Mouse (Mus musculus): ENCODE measurements around the gene Gsto1.
A peak's percentile ranks its signal among the peaks of the same experiment; 100 is the strongest.
"Not testable (repeated sequence)": the region's sequence is repeated elsewhere in the genome, so short reads cannot be mapped to it uniquely, and the experiment has no call there.

Gene Gsto1

GRCm38 (mm10) chr19:47854796-47855783 lies at the start of gene Gsto1:
Gene Gsto1, plus strand, starts transcription at chr19:47854970.
- DNase-seq (ENCODE audit: low spot score in 2 of 2): peak; percentile 92 to 93

DNA sequence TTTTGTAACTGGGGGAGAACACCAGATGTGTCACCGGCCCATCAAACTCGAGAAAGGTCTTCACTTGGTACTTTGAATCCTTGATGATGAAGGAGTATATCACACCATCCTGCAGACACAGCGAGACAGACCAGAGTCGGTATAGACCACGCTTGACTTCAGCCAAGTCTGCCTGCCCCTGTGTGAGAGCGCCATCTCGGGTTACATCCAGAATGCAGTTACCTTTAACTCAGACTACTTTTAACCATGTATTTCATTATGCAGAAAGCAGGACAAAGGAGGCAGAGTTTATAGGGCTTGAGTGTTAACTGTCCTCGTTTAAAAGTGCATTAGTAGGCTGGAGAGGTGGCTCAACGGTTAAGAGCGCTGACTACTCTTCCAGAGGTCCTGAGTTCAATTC lies 42.7 kb upstream of the Gsto1 start:
- DNase-seq (ENCODE audit: low spot score in 2 of 2): no peak

DNA sequence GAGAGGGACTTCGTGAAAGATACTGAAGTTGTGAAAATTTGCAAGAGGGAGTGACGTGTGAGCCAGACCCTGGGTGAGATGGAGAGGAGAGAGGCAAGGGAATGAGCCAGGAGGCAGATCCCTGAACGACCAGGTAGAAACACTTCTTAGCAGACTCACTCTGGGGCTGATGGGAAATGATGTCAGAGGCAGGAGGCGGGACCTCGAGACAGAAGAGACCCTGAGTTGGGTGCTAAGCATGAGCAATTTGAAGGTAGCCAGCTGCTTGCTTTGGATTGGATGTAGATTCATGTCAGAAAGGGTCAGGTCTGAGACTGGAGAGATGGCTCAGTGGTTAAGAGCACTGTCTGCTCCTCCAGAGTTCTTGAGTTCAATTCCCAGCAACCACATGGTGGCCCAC lies 40.0 kb upstream of the Gsto1 start:
- no peak for DNase-seq (ENCODE audit: low spot score in 2 of 2)

DNA sequence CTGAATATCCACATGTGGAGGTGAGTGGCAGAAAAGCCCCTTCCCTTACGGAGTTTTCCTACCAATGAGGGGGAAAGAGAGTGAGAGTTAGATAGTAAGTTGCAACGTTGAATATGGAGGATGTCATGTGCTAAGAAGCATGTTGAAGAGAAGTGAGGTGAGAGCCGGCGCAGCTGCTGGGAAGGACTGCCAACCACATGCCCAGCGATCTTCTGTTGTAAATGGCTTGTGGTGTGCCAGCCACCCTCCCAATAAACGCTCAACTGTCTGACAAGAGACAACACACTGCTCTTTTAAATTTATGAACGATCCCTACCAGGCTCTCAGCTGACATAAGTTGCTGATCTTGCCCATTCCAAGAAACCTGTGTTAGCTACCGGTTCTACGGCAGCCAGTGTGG lies 37.1 kb upstream of the Gsto1 start:
- DNase-seq (ENCODE audit: low spot score in 2 of 2): no peak

- DNase-seq (ENCODE audit: low spot score in 2 of 2): peak; percentile 69 to 75
Measured at GRCm38 (mm10) chr19:47820832-47821493, 33.8 kb upstream of the Gsto1 start.

DNA sequence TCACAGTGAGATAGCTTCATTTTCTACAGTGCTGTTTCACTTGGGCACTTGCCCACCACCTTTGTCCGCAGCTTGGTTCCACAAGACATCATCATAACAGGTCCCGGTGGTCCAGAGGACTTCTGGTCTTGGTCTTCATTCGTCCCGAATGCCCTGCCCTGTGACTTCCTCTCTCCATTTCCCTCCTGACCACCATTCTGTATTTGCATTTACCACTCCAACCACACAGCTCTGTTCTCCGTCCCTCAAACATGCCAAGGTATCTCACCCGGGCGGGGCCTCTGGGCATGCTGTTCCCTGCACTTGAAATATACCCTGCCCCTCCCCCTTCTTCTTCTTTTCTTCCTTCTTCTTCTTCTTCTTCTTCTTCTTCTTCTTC lies 33.3 kb upstream of the Gsto1 start:
- DNase-seq (ENCODE audit: low spot score in 2 of 2): no peak

GRCm38 (mm10) chr19:47822143-47822796 lies 32.5 kb upstream of the Gsto1 start:
- peak in 1 of 2 experiments; percentile 44 for DNase-seq (ENCODE audit: low spot score in 2 of 2)

- peak in 1 of 2 experiments; percentile 23 for DNase-seq (ENCODE audit: low spot score in 2 of 2)
Measured at GRCm38 (mm10) chr19:47824026-47824425, 30.7 kb upstream of the Gsto1 start.

- DNase-seq (ENCODE audit: low spot score in 2 of 2): no peak
Measured at GRCm38 (mm10) chr19:47829913-47830450, 24.8 kb upstream of the Gsto1 start.

DNA sequence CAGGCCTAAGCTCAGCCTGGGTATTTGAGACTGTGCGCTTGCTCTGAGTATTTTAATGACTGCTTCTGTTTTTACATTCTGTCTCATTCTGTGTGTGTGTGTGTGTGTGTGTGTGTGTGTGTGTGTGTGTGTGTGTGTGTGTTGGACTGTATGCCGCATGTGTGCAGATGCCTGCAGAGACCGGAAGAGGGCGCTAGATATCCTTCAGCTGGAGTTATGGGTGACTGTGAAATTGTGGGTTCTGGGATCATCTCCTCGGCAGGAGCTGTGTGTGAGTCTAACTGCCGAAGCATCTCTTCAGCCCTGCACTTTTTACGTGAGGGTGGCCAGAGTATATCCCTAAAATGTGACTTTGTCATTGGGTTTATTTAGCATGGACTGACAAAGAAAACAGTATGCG lies 23.7 kb upstream of the Gsto1 start:
- no peak for DNase-seq (ENCODE audit: low spot score in 2 of 2)

DNA sequence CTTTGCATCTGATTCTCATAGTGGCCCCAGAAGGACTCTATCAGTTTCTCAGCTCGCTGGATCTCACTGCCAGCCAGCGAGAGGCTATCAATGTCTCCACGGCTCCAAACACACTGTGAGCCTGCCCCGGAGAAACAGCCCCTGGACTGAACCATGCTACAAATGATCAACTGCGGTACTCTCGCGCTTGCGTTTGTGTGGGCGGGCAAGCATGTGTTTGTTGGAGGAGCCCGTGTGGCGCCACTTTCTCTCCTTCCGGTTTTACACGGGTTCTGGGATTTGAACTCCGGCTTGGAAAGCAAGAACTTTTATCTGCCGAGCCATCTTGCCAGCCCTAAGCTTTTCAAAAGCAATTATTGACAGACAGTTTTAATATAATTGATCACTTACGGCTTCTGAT lies 22.5 kb upstream of the Gsto1 start:
- no peak for DNase-seq (ENCODE audit: low spot score in 2 of 2)

DNA sequence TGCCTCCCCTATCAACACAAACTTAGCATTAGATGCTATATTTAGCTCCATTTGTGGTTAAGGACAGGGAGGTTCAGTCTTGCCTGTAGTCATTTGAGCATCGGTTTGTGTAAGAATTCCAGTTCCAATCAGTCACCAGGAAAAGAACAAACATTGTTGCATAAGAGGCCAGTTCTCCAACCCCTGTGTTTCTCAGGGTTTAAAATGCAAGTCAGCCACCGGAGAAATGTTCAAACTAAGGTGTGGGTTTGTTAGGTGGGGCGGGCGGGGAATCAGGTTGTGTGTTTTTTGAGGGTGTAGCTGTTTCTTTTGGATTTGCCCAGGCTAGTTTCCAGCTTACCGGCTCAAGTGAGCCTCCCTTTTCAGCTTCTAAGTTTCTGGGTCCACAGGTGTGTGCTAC lies 20.2 kb upstream of the Gsto1 start:
- peak in 1 of 2 experiments; percentile 51 for DNase-seq (ENCODE audit: low spot score in 2 of 2)

DNA sequence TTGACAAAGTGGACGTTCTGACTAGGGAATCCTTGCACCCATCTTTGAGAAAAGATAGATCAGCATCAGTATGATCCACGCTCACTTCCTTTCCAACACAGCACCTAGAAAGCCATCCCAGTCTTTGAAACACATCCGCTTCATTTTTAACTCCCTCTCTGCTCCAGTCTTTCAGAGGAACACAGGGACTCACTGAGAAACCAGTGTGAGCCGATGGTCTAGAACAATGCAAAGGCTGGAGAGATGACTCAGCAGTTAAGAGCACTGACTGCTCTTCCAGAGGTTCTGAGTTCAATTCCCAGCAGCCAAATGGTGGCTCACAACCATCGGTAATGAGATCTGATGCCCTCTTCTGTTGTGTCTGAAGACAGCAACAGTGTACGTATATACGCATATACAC lies 19.0 kb upstream of the Gsto1 start:
- DNase-seq (ENCODE audit: low spot score in 2 of 2): no peak

GRCm38 (mm10) chr19:47836701-47837526 lies 17.9 kb upstream of the Gsto1 start:
- DNase-seq (ENCODE audit: low spot score in 2 of 2): peak; percentile 57 to 60

GRCm38 (mm10) chr19:47837527-47837901 lies 17.3 kb upstream of the Gsto1 start:
- DNase-seq (ENCODE audit: low spot score in 2 of 2): no peak

GRCm38 (mm10) chr19:47841234-47841633 lies 13.5 kb upstream of the Gsto1 start:
- DNase-seq (ENCODE audit: low spot score in 2 of 2): not testable (repeated sequence)

DNA sequence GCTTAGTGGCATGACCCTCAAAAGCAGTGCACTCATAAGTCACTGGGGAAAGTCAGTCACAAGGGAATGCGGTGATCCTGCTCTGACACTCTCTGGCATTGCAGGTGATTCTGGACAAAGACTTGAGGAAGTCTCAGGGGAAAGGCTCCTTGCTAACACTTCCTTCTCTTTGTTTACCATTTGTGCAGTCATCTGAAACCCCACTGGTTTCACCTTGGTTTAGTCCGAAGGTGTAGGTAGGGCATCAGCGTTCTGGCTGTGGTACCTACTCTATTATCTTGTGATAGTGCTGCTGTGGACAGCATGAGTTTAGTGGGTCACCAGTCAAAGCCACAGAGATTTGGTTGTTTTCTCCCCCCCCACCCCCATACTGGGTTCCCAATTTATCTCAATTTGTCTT lies 5.0 kb upstream of the Gsto1 start:
- DNase-seq (ENCODE audit: low spot score in 2 of 2): no peak

DNA sequence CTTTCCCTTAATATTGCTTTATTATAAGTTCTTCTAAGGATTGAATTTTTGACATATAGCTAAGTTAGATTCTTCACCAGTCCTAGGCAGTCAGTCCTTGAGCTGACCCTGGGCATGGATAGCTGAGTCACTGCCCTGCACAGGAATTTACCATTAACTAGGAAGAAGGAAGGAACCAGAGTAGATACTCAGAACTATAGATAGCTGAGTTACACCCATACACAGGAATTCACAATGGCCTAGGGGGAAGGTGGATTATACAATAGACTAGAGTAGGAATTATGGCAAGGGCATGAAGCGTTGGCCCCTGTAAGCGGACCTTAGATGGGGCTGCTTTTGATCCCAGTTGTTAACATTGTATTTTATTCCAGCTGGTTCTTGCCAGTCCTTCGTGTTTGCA lies 2.6 kb upstream of the Gsto1 start:
- DNase-seq (ENCODE audit: low spot score in 2 of 2): not testable (repeated sequence)

- DNase-seq (ENCODE audit: low spot score in 2 of 2): no peak
Measured at GRCm38 (mm10) chr19:47853053-47853452, 1.7 kb upstream of the Gsto1 start.

DNA sequence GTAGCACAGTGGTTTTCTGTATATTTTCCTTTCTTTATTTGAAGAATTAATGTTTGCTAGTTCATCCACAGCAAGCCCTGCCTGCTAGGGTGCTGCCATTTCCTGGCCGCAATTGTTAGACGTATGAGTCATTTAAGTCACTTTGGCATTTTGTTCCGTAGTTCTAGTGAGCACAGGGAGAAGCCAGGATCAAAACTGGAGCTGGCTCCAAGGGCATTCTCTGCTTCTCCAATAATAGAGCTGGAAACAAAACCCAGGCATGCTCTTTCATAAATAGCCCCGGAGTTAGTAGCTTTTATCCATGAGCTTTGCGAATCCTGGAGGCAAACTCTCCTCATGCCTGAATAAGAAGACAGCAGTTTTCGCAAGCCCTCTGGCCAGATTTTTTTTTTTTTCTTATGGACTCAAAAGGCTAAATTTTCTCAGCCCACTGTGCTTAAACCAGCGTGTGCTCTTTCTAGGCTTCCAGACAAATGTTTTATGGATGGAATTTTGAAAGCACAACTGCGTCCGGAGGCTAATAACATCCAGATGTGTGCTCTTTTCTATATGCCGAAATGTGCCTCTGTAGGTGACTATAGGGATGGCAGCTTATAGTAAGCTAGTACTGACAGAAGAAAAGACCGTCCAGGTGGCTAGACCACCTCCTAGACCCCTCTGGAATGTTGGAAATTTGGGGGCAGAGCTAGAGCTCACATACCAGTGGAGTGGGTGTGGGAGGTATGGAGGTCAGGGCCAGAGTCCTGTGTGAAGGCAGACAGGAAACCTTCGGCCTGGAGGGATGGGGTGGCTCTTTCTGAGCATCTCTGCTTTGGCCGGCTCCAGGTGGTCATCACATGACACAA lies 597 bp upstream of the Gsto1 start:
- no peak for DNase-seq (ENCODE audit: low spot score in 2 of 2)

All from urinary bladder, postnatal 36 days (tissue).